Comparison of ENCODE assay signal across 8 mouse cellular contexts in the genomic region with DNA sequence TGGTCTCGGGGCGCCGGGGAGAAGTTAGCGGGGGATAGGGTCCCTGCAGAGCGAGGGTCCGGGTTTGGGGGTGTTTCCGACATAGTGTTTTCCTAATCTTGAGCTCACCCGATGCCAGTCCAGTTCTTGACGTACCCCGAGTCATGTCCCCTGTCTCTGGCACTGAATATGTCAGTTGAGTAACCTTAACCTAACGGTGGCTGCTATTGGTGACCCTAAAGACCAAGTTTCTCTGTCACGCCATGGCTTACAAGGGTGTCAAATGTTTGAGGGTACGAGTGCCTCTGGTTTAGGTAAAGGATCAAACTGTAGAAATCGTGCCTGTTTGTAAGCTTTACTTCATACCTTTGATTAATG. TPM values are rescaled to one million over a fixed set of nuclear protein-coding genes. Genes with fewer than 3 reads are reported as not detected.
DNase-seq lines count a peak whose midpoint lies in the region; ATAC-seq and TF ChIP-seq lines count a peak whose summit lies in the region.

No protein-coding gene starts in this region.

- H3K79me2 ChIP-seq in heart, adult 2 months (replicated peaks; ENCODE audit: control insufficient read depth, insufficient read depth, low read length): no peaks in the 10 kb centered on the region

- H3K4me2 ChIP-seq in forebrain, embryonic 12.5 days: peak overlapping the region; percentile 69
- peak overlapping the region; percentile 76 for H3K4me2 ChIP-seq in liver, embryonic 15.5 days

- peak overlapping the region; percentile 89 for H3K9ac ChIP-seq in heart, adult 2 months (ENCODE audit: low read depth, low read length)
- peak overlapping the region; percentile 86 for H3K9ac ChIP-seq in forebrain, embryonic 12.5 days
- H3K9ac ChIP-seq in liver, embryonic 15.5 days: peak overlapping the region; percentile 66

- H3K4me1 ChIP-seq in heart, adult 2 months (ENCODE audit: control insufficient read depth, insufficient read depth, low read length): peaks cover 4% of the 10 kb centered on the region; the same call in 1 of the 2 replicates
- peaks cover 16% of the 10 kb centered on the region for H3K4me1 ChIP-seq in forebrain, embryonic 12.5 days
- peaks cover 15% of the 10 kb centered on the region for H3K4me1 ChIP-seq in liver, embryonic 15.5 days (replicated peaks)

- ATAC-seq in CD4-positive, CD25-positive, alpha-beta regulatory T cell, adult 4 months: peak; percentile 13
- ATAC-seq in forebrain, embryonic 12.5 days (ENCODE audit: low FRiP score): no peak
- ATAC-seq in liver, embryonic 15.5 days (ENCODE audit: insufficient read depth): peak; percentile 14; the same call in 1 of the 2 replicates

- no peak for TF ChIP-seq POLR2A in heart, adult 2 months (IDR thresholded peaks at IDR 0.05; ENCODE audit: insufficient read depth, low read depth, low read length)

- no peaks in the 10 kb centered on the region for H3K27me3 ChIP-seq in heart, adult 2 months (ENCODE audit: control insufficient read depth, insufficient read depth, low read length)
- H3K27me3 ChIP-seq in forebrain, embryonic 12.5 days: no peaks in the 10 kb centered on the region
- no peaks in the 10 kb centered on the region for H3K27me3 ChIP-seq in liver, embryonic 15.5 days

- H3K36me3 ChIP-seq in heart, adult 2 months (ENCODE audit: control insufficient read depth, insufficient read depth, low read length): no peaks in the 10 kb centered on the region; the same call in 1 of the 2 replicates
- no peaks in the 10 kb centered on the region for H3K36me3 ChIP-seq in forebrain, embryonic 12.5 days (replicated peaks)
- no peaks in the 10 kb centered on the region for H3K36me3 ChIP-seq in liver, embryonic 15.5 days (replicated peaks)

- no peak for TF ChIP-seq CTCF in heart, adult 2 months (IDR thresholded peaks at IDR 0.05)

- no peak for TF ChIP-seq EP300 in heart, adult 2 months (IDR thresholded peaks at IDR 0.05; ENCODE audit: insufficient read depth, low read depth, low read length)

- H3K4me3 ChIP-seq in heart, adult 2 months: peak overlapping the region; percentile 94
- H3K4me3 ChIP-seq in forebrain, embryonic 12.5 days (replicated peaks): peak overlapping the region; percentile 73
- H3K4me3 ChIP-seq in liver, embryonic 15.5 days (replicated peaks): peak overlapping the region; percentile 89

- WGBS in heart, adult 2 months: 2% methylated on average over 14 of the region's 14 CpGs
- WGBS in forebrain, embryonic 12.5 days: 5% methylated on average over 14 of the region's 14 CpGs
- WGBS in liver, embryonic 15.5 days (ENCODE audit: insufficient replicate concordance): 3% methylated on average over 14 of the region's 14 CpGs

- H3K27ac ChIP-seq in heart, adult 2 months: peak overlapping the region; percentile 95
- peak overlapping the region; percentile 98 for H3K27ac ChIP-seq in forebrain, embryonic 12.5 days
- H3K27ac ChIP-seq in liver, embryonic 15.5 days (replicated peaks): peak overlapping the region; percentile 91

- no peaks in the 10 kb centered on the region for H3K9me3 ChIP-seq in forebrain, embryonic 12.5 days
- H3K9me3 ChIP-seq in liver, embryonic 15.5 days (replicated peaks): no peaks in the 10 kb centered on the region

- intact Hi-C loops in heart, adult 2 months (cut with DNase I): no loop called here
- intact Hi-C loops in heart, postnatal 36 days (cut with DNase I): loop anchor here (5.0 kb wide), 1 partner anchor 912 kb away; the partner anchor contains the start of gene Lmo4

- DNase-seq in heart, adult 2 months: no peak
- DNase-seq in heart, postnatal 36 days: no peak
- no peak for DNase-seq in urinary bladder, postnatal 25 days (ENCODE audit: low spot score)
- DNase-seq in urinary bladder, postnatal 36 days (ENCODE audit: low spot score in 2 of 2): no peak
- no peak for DNase-seq in thymus, postnatal 36 days

RNA-seq across cellular contexts. Expression of gene Odf2l, which starts 0.6 kb away (rescaled TPM):
- total RNA-seq in heart, adult 2 months (2021): 10 to 100 TPM; 10.1 to 13.2 TPM
- 2.6 and 5.9 TPM in 2 replicates for polyA plus RNA-seq in heart, adult 2 months (2012; rRNA removed)
- 10 to 100 TPM; 11.6 to 12.0 TPM for total RNA-seq in heart, postnatal 36 days (2021)
- polyA plus RNA-seq in CD4-positive, CD25-positive, alpha-beta regulatory T cell, adult 4 months (2017; shearing (Covaris generic)): 1 to 10 TPM; 6.3 to 7.1 TPM
- polyA plus RNA-seq in forebrain, embryonic 12.5 days (2016; fragmentation: Nextera tagmentation; extraction: Ambion mirVana): 31.3 and 31.7 TPM in 2 replicates
- 4.5 and 5.3 TPM in 2 replicates for polyA plus RNA-seq in liver, embryonic 15.5 days (2015; fragmentation: Nextera tagmentation; extraction: Ambion mirVana)

RNA-seq across cellular contexts. Expression of gene Clca2, which starts 19.7 kb away (rescaled TPM):
- under 1 TPM; 0.10 to 0.11 TPM for total RNA-seq in heart, adult 2 months (2021)
- polyA plus RNA-seq in heart, adult 2 months (2012; rRNA removed): 0.06 and 0.12 TPM in 2 replicates
- under 1 TPM in 1 of 2 experiments, not detected in 1; 0.14 TPM for total RNA-seq in heart, postnatal 36 days (2021)
- not detected for polyA plus RNA-seq in CD4-positive, CD25-positive, alpha-beta regulatory T cell, adult 4 months (2017; shearing (Covaris generic))
- polyA plus RNA-seq in forebrain, embryonic 12.5 days (2016; fragmentation: Nextera tagmentation; extraction: Ambion mirVana): 0.15 and 0.19 TPM in 2 replicates
- not detected in 2 replicates for polyA plus RNA-seq in liver, embryonic 15.5 days (2015; fragmentation: Nextera tagmentation; extraction: Ambion mirVana)
